Mouse (Mus musculus): ENCODE measurements around the gene Elf1. TPM values are rescaled to one million over a fixed set of nuclear protein-coding genes. Genes with fewer than 3 reads are reported as not detected.
A peak's percentile ranks its signal among the peaks of the same experiment; 100 is the strongest.

Elf1 gene
- polyA plus RNA-seq, 1 experiment, result 3.6 TPM

DNA sequence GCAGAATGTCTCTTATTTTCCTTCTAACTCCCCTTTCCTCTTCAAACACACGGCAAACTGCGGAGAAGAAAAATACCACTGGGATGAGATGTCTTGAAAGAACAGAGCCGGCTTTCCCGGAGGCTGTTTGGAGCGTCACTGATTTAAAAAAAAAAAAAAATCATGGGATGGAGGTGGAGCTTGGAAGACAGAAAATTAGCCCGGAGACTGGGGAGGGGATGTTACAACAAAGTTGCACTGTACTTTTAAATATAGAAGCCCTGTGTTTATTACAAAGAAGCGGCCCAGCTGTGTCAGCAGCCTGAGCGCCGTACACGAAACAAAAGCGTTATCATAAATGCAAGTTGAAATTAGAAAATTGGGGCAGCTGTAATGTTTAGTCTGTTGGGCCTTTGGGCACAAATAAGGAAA, 1.3 kb downstream of the Elf1 start:
- H3ac ChIP-seq (ENCODE audit: control insufficient read depth, insufficient read length), result peak overlapping the region; percentile 97
- peaks cover 3% of the 10 kb centered on the region for H3K36me3 ChIP-seq (ENCODE audit: control insufficient read depth, insufficient read depth)
- peak overlapping the region; percentile 57 for H3K4me3 ChIP-seq
- peak overlapping the region; percentile 90 for H3K4me2 ChIP-seq (ENCODE audit: low read depth)
- TF ChIP-seq POLR2A (IDR thresholded peaks at IDR 0.05; ENCODE audit: insufficient read length, low read depth), result no peak
- no peak for TF ChIP-seq POLR2AphosphoS2 (IDR thresholded peaks at IDR 0.05; ENCODE audit: insufficient read length, low read depth)
- peak; percentile 41; the same call in 1 of the 2 replicates for TF ChIP-seq CEBPB (IDR thresholded peaks at IDR 0.05; ENCODE audit: insufficient read depth, poor library complexity, severe bottlenecking)
- peaks cover 60% of the 10 kb centered on the region for H3K79me2 ChIP-seq (ENCODE audit: control insufficient read depth, insufficient read depth)
- H3K27me3 ChIP-seq (ENCODE audit: control insufficient read depth, insufficient read depth, insufficient read length), result no peaks in the 10 kb centered on the region

DNA sequence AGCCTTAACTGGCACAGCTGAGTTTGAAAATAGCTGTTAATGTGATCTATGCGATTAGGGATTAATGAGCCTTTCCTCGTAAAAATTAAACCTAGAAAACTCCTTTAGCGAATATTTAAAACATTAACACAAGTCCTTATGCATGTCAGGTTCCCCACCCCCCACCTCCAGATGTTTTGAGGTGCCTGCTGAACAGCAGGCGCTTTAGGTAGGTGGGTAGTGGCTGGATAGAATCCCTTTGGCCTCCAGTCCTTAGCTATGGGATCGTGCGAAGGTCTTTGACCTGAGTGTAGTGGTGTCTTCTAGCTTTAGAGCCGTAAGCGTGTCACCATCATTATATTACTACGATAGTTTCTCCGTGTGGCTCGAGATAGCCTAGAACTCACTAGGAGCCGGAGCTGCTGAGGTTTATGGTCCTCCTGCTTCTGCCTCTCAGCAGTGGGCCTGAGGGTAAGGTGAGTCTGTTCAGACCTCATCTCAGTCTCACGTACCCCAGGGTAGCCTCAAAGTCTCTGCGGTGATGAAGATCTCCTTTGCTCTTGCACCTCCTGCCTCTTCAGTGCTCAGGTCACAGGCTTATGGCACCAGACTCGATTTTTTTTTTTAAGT, 1.9 kb downstream of the Elf1 start:
- Histone ChIP-seq H3K36me3 (ENCODE audit: control insufficient read depth, insufficient read depth) (no peaks in the 10 kb centered on the region), H3K4me2 (ENCODE audit: low read depth) (peak overlapping the region; percentile 90), H3ac (ENCODE audit: control insufficient read depth, insufficient read length) (peak overlapping the region; percentile 97), H3K27me3 (ENCODE audit: control insufficient read depth, insufficient read depth, insufficient read length) (no peaks in the 10 kb centered on the region), H3K4me3 (peak overlapping the region; percentile 57), H3K79me2 (ENCODE audit: control insufficient read depth, insufficient read depth) (peaks cover 55% of the 10 kb centered on the region)
- TF ChIP-seq MAX (IDR thresholded peaks at IDR 0.05; ENCODE audit: low read depth), result no peak
- TF ChIP-seq CEBPB (IDR thresholded peaks at IDR 0.05; ENCODE audit: insufficient read depth, poor library complexity, severe bottlenecking), result no peak
- TF ChIP-seq REST (IDR thresholded peaks at IDR 0.05; ENCODE audit: insufficient read depth, insufficient read length), result no peak
- no peak for TF ChIP-seq MYOG (IDR thresholded peaks at IDR 0.05; ENCODE audit: control insufficient read depth in 1 of 3, insufficient read depth in 1 of 3, insufficient read length in 2 of 3, low read depth in 2 of 3)
- TF ChIP-seq TCF12 (IDR thresholded peaks at IDR 0.05; ENCODE audit: insufficient read depth, poor library complexity, severe bottlenecking), result no peak
- no peak for TF ChIP-seq USF1 (IDR thresholded peaks at IDR 0.05; ENCODE audit: low read depth)

DNA sequence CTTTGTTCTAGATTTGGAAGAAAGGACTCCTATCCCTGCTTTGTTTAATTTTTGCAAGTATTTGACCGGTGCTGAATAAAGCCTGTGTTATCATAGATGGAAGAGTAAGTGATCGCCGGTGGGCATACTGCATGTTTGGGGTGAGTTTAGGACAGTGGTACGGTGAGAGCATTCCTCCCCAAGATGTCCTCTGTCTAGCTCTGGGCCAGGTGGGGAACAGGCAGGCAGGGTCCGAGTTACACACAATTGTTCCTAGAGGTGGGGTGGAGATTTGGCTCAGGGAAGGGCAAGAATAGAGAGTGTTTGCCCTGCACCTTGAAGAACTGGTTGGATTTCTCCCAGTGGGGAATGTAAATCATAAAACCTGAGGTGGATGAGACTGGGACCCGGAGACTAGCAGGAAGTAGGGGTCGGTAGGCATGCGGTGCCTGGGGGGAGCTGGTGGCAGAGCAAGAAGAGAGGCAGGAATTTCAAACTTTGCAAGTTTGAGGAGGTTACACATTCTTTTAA, 2.7 kb downstream of the Elf1 start:
- Histone ChIP-seq H3K4me3 (peak overlapping the region; percentile 57), H3K27me3 (ENCODE audit: control insufficient read depth, insufficient read depth, insufficient read length) (no peaks in the 10 kb centered on the region), H3ac (ENCODE audit: control insufficient read depth, insufficient read length) (no peak overlapping the region), H3K79me2 (ENCODE audit: control insufficient read depth, insufficient read depth) (peaks cover 55% of the 10 kb centered on the region), H3K4me2 (ENCODE audit: low read depth) (peak overlapping the region; percentile 90), H3K36me3 (ENCODE audit: control insufficient read depth, insufficient read depth) (no peaks in the 10 kb centered on the region)
- no peak for TF ChIP-seq E2F4 (IDR thresholded peaks at IDR 0.05; ENCODE audit: insufficient read depth)
- TF ChIP-seq SRF (IDR thresholded peaks at IDR 0.05; ENCODE audit: control insufficient read depth, insufficient read length, low read depth), result no peak
- TF ChIP-seq CEBPB (IDR thresholded peaks at IDR 0.05; ENCODE audit: insufficient read depth, poor library complexity, severe bottlenecking), result no peak
- no peak for TF ChIP-seq MYOG (IDR thresholded peaks at IDR 0.05; ENCODE audit: control insufficient read depth in 1 of 3, insufficient read depth in 1 of 3, insufficient read length in 2 of 3, low read depth in 2 of 3)
- TF ChIP-seq POLR2A (IDR thresholded peaks at IDR 0.05; ENCODE audit: insufficient read length, low read depth), result no peak
- TF ChIP-seq TCF12 (IDR thresholded peaks at IDR 0.05; ENCODE audit: insufficient read depth, poor library complexity, severe bottlenecking), result no peak
- no peak for TF ChIP-seq POLR2AphosphoS2 (IDR thresholded peaks at IDR 0.05; ENCODE audit: insufficient read length, low read depth)
- TF ChIP-seq TCF3 (IDR thresholded peaks at IDR 0.05; ENCODE audit: insufficient read length, low read depth), result no peak
- no peak for TF ChIP-seq MAX (IDR thresholded peaks at IDR 0.05; ENCODE audit: low read depth)
- no peak for TF ChIP-seq USF1 (IDR thresholded peaks at IDR 0.05; ENCODE audit: low read depth)
- TF ChIP-seq MYOD1 (IDR thresholded peaks at IDR 0.05; ENCODE audit: control insufficient read depth in 1 of 3, insufficient read length in 2 of 3, low read depth in 2 of 3), result no peak
- no peak for TF ChIP-seq REST (IDR thresholded peaks at IDR 0.05; ENCODE audit: insufficient read depth, insufficient read length)

DNA sequence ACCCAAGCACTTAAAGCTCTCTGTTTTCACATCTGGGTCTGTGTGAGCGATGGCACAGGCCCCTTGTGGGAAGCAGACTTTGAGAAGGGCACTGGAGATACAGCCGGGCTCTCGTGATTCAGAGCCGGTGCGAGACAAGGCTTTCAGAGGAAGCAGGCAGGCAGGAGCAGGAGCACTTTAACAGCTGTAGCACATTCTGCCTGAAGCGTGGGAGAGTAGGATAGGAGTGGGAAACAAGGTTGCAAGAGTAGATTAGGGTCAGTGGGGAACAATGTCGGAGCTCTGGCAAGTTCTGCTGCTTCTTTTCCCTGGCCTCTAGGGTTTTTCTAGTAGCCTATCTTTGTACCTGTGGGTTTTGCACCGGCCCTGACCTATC, 5.6 kb downstream of the Elf1 start:
- no peak overlapping the region for H3K4me3 ChIP-seq
- peak overlapping the region; percentile 30 for H3K4me2 ChIP-seq (ENCODE audit: low read depth)
- no peak overlapping the region for H3ac ChIP-seq (ENCODE audit: control insufficient read depth, insufficient read length)
- no peaks in the 10 kb centered on the region for H3K27me3 ChIP-seq (ENCODE audit: control insufficient read depth, insufficient read depth, insufficient read length)
- H3K79me2 ChIP-seq (ENCODE audit: control insufficient read depth, insufficient read depth), result peaks cover 42% of the 10 kb centered on the region
- TF ChIP-seq MYOG (IDR thresholded peaks at IDR 0.05; ENCODE audit: control insufficient read depth in 1 of 3, insufficient read depth in 1 of 3, insufficient read length in 2 of 3, low read depth in 2 of 3) (no peak), TCF3 (IDR thresholded peaks at IDR 0.05; ENCODE audit: insufficient read length, low read depth) (no peak), E2F4 (IDR thresholded peaks at IDR 0.05; ENCODE audit: insufficient read depth) (no peak), TCF12 (IDR thresholded peaks at IDR 0.05; ENCODE audit: insufficient read depth, poor library complexity, severe bottlenecking) (no peak), USF1 (IDR thresholded peaks at IDR 0.05; ENCODE audit: low read depth) (no peak), CEBPB (IDR thresholded peaks at IDR 0.05; ENCODE audit: insufficient read depth, poor library complexity, severe bottlenecking) (no peak), REST (IDR thresholded peaks at IDR 0.05; ENCODE audit: insufficient read depth, insufficient read length) (no peak), POLR2A (IDR thresholded peaks at IDR 0.05; ENCODE audit: insufficient read length, low read depth) (no peak), SRF (IDR thresholded peaks at IDR 0.05; ENCODE audit: control insufficient read depth, insufficient read length, low read depth) (no peak)
- H3K36me3 ChIP-seq (ENCODE audit: control insufficient read depth, insufficient read depth), result no peaks in the 10 kb centered on the region

DNA sequence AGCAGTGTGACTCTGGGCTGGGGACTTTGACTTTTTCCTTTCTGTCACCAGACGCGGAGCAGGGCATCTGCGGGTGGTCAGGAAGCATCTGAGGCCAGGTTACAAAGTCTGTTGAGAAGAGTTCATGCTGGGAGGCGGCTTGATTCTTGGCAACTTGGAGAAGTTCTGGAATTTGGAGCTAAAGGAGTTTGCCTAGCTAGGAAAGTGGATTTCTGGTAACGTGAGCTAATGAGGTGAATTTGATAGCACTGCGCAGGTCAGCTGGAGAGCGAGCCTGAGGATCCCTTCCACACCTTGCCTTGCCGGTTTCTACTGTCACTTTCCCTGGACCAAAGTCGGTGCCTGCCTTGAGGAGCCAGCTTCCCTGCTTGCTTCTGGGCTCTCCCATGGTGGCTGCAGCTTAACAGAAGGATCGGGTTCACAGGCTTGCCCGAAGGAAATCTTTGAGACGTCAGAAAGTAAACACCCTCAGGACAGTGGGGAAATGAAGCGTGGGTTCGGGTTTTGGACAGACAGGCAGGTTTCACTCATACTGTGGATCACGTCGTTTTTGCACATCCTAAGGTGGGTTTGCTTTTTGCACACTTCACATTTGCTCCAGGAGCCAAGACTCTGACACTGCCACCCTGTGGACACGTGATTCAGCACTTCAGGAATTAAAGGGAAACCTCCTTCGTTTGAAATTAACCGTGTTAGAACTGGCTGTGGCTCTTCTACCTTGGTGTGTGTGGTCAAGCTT, 6.2 kb downstream of the Elf1 start:
- Histone ChIP-seq H3K27me3 (ENCODE audit: control insufficient read depth, insufficient read depth, insufficient read length) (no peaks in the 10 kb centered on the region), H3K4me3 (no peak overlapping the region), H3ac (ENCODE audit: control insufficient read depth, insufficient read length) (no peak overlapping the region), H3K79me2 (ENCODE audit: control insufficient read depth, insufficient read depth) (peaks cover 42% of the 10 kb centered on the region), H3K36me3 (ENCODE audit: control insufficient read depth, insufficient read depth) (no peaks in the 10 kb centered on the region), H3K4me2 (ENCODE audit: low read depth) (peak overlapping the region; percentile 30)
- TF ChIP-seq TCF12 (IDR thresholded peaks at IDR 0.05; ENCODE audit: insufficient read depth, poor library complexity, severe bottlenecking), result no peak
- TF ChIP-seq USF1 (IDR thresholded peaks at IDR 0.05; ENCODE audit: low read depth), result peak; percentile 86

Measured in myocyte (in vitro differentiated cells).